Mouse (Mus musculus) cerebellum, adult 8-10 months (tissue): ENCODE measurements around the gene Vwa5b1.

Source experiments
- DNase-seq: peaks from one replicate; pipeline ENCODE4 v3.0.0; 2022

The Vwa5b1 gene

GRCm38 (mm10) chr4:138635428-138636145 lies at the start of gene Vwa5b1:
Vwa5b1 (minus strand) TSS chr4:138635884.
- DNase-seq: no peak

- no peak for DNase-seq
These were observed 47.1 kb upstream of the Vwa5b1 start for GRCm38 (mm10) chr4:138682760-138683159.

GRCm38 (mm10) chr4:138680124-138680523 lies 44.4 kb upstream of the Vwa5b1 start:
- no peak for DNase-seq

GRCm38 (mm10) chr4:138677579-138677978 lies 41.9 kb upstream of the Vwa5b1 start:
- peak; percentile 42 for DNase-seq

GRCm38 (mm10) chr4:138676480-138676879 lies 40.8 kb upstream of the Vwa5b1 start:
- no peak for DNase-seq

GRCm38 (mm10) chr4:138672160-138672559 lies 36.5 kb upstream of the Vwa5b1 start:
- DNase-seq: no peak

- no peak for DNase-seq
These were observed 34.6 kb upstream of the Vwa5b1 start for GRCm38 (mm10) chr4:138670093-138670889.

- DNase-seq: no peak
These were observed 30.8 kb upstream of the Vwa5b1 start for GRCm38 (mm10) chr4:138666521-138666920.

- DNase-seq: no peak
These were observed 24.4 kb upstream of the Vwa5b1 start for GRCm38 (mm10) chr4:138659936-138660602.

GRCm38 (mm10) chr4:138653056-138653455 lies 17.4 kb upstream of the Vwa5b1 start:
- no peak for DNase-seq

- no peak for DNase-seq
These were observed 16.2 kb upstream of the Vwa5b1 start for GRCm38 (mm10) chr4:138651881-138652280.

- no peak for DNase-seq
These were observed 12.5 kb upstream of the Vwa5b1 start for GRCm38 (mm10) chr4:138648096-138648635.

- DNase-seq: no peak
These were observed 6.6 kb upstream of the Vwa5b1 start for GRCm38 (mm10) chr4:138642272-138642671.

GRCm38 (mm10) chr4:138636146-138636511 lies 445 bp upstream of the Vwa5b1 start:
- no peak for DNase-seq

GRCm38 (mm10) chr4:138628256-138628655 lies 7.4 kb downstream of the Vwa5b1 start:
- DNase-seq: no peak

GRCm38 (mm10) chr4:138614454-138614853 lies 21.2 kb downstream of the Vwa5b1 start:
- DNase-seq: no peak

- DNase-seq: no peak
These were observed 33.8 kb downstream of the Vwa5b1 start for GRCm38 (mm10) chr4:138601926-138602325.

GRCm38 (mm10) chr4:138597904-138598347 lies 37.8 kb downstream of the Vwa5b1 start:
- no peak for DNase-seq

GRCm38 (mm10) chr4:138596391-138597130 lies 39.1 kb downstream of the Vwa5b1 start:
- peak; percentile 16 for DNase-seq

- no peak for DNase-seq
These were observed 50.7 kb downstream of the Vwa5b1 start for GRCm38 (mm10) chr4:138584946-138585345.

- DNase-seq: no peak
These were observed 53.2 kb downstream of the Vwa5b1 start for GRCm38 (mm10) chr4:138582446-138582845.

- no peak for DNase-seq
These were observed 57.3 kb downstream of the Vwa5b1 start for GRCm38 (mm10) chr4:138578406-138578805.

GRCm38 (mm10) chr4:138576661-138577060 lies 59.0 kb downstream of the Vwa5b1 start:
- DNase-seq: no peak
